Mouse (Mus musculus): ENCODE measurements around the gene Slc25a19. TPM values are rescaled to one million over a fixed set of nuclear protein-coding genes. Genes with fewer than 3 reads are reported as not detected.

Slc25a19 gene
- total RNA-seq, 2 experiments from 2014 or later = 58.4 to 69.9 TPM

DNA sequence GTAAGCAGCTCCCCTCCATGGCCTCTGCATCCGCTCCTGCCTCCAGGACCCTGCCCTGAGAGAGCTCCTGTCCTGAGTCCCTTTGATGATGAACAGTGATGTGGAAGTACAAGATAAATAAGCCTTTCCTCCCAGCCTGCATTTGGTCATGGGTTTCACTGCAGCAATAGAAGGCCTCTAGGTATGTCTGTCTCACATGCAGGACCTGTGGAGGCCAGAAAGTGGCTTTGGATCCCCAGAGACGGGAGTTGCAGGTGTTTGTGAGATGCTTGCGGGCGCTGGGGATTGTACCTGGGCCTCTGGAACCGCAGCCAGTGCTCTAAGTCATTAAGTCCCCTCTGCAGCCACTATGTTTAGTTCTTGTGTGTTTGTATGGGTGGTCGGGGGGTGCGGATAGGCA lies 8.1 kb downstream of the Slc25a19 start:
- no peak for DNase-seq (ENCODE audit: low spot score in 2 of 2)

DNA sequence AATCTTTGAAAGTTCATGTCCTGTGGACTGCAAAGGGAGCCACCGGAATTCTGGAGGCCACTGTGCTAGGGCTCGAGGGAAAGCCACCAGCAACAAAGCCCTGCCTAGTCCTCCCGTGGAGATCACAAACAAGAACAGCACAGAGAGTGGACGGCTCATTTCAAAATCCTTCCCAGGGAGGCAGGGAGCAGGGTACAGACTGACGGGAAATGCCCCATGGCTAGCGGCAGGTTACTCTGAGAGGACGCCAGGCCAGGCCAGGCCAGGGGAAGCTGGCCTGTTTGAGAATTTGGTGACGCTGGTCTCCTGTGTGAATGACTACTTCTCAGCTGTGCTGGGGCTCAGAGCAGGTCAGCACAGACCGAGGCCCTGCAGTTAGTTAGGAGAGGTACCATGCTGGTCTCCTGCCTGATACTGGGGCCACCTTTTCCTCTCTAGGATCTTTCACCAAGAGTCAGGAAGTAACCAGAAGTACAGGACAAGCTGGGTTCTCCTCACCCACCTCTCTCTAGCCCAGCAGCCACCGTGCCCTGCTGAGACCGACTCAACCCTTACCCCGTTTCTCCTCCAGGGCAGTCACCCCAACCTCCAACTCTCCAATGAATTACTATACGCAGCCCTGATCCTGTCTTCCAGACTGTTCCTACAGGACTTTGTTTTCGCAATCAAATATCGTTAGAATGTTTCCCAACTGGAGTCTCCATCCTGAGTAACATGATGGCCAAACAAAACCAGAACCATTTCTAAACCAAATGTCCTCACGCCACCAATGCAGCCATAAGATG lies 9.2 kb downstream of the Slc25a19 start:
- DNase-seq (ENCODE audit: low spot score in 2 of 2) = no peak

DNA sequence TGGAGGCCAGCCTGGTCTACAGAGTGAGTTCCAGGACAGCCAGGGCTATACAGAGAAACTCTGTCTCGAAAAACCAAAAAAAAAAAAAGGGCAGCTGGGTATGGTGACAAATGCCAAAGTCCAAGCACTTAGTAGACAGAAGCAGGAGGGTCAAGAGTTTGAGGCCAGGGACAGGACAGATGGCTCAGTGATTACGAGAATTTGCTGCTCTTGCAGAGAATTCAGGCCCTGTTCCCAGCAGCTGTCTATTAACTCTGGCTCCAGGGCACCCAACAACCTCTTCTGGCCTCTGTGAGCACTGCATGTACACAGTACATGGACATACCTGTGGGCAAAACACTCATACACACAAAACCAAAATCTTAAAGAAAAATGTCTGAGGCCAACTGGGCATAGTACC lies 10.1 kb downstream of the Slc25a19 start:
- DNase-seq (ENCODE audit: low spot score in 2 of 2) = no peak

DNA sequence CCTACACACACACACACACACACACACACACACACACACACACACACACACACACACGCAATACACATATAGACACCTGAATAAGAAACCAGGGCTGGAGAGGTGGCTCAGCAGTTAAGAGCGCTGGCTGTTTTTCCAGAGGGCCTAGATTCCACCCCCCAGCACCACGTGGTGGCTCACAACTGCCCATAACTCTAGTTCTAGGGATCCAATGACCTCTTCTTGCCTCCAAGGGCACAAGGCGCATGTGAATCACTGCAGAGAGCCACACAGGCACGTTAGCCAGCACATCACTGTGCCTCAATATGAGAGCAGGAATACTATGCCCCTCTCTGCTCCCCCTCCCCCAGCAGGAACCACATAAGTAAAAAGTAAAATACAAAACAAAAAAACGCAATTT lies 11.2 kb downstream of the Slc25a19 start:
- DNase-seq (ENCODE audit: low spot score in 2 of 2) = no peak

DNA sequence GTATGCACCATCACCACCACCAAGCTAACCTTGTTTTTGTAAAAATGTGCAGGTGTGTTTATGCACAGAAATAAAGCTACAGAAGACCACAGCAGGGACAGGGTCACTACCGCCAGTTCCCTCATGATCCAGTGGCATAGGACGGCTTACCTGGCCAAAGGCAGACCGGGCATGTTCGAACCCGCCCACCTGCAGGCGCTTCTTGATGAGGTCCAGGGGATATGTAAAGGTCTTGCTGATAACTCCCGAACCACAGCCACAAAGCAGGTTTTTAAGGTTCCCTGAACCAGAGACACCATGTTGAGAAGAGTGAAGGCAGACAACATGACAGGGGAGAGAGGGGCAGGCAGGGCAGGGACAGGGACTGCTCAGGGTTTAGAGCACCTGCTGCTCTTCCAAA lies 11.7 kb downstream of the Slc25a19 start:
- no peak for DNase-seq (ENCODE audit: low spot score in 2 of 2)

DNA sequence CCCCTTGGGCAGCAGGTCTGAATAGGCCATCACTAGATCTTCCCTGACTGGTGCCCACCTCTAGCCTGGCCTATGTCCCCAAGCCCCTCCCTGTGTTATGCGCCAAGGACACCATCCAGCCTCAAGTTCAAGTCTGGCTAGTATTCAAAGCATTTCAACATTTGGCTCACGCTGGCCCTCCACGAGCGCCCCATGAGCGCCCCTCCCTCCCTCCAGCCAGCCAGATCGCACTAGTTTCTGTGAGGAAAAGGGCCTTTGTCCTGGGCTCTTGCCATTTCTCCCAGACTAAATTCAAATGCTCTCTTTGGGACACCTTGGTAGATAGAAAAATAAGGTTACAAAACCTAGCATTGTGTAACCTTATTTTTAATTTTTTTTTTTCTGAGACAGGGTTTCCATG lies 12.2 kb downstream of the Slc25a19 start:
- no peak for DNase-seq (ENCODE audit: low spot score in 2 of 2)

DNA sequence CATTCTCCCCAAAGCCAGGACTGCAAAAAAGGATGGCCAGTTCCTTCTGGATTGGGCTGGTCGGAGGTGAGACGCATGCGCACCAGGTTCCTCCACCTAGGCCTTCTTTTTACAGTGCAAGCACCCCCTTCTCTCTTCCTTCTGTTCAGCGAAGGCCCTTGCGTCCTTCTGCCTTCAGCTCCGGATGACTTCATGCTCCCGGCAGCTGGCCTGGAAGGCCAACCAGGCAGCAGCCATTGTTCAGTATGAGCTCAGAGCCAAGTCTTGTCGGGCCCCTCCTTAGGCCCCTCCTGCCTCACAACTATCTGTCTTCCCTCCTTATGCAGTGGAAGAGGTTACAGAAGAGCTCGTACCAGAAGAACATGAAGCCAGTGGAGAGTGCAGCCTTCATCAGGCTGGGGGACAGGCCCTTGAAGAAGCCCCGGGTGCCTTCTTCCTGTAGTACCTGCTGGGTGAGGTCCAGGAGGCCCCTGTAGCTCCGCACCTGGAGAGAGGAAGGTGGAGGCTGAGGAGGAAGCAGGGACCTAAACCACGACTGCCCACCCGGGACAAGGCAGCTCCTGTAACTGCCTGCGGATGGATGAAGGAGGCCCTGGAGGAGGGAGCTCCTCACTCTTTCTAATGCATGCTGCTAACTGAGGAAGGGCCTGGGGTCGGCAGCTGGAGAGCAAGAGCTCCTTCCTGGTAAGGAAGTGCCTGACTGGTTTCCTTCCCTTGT lies 12.8 kb downstream of the Slc25a19 start:
- no peak for DNase-seq (ENCODE audit: low spot score in 2 of 2)

DNA sequence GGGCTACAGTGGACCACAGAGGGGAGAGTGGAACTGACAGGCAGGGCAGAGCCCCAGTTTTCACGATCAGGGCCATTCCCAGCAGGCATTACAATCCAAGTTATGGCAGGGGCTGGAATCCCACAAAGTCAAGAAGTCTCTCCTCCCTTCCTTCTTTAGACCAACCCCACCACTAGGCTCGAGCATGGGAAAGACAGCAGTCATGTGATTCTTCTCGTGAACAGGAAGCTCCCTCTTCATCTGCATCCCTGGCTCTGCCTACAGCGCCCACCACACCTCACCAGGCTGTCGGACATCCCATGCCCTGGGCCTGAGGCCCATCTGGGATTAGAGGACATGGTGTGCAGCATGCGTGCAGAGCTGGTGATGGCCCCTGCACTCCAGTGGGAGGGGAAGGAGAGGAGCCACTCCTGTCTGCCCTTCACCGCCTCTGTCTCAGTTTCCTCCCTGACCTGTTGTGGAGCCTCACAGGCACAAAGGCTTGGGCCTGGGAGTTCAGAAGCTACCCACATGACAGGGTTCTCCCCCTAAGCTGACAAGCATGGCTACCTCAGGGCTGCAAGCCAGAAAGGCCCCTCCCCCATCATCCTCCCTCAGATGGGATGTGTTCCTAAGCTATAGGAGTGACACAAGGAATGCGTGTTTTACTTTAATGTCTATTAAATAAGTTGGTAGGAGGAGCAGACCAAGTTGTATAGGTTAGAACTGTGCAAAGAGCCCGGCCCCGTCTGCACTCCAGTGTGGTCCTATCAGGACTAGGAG lies 13.6 kb downstream of the Slc25a19 start:
- no peak for DNase-seq (ENCODE audit: low spot score in 2 of 2)

DNA sequence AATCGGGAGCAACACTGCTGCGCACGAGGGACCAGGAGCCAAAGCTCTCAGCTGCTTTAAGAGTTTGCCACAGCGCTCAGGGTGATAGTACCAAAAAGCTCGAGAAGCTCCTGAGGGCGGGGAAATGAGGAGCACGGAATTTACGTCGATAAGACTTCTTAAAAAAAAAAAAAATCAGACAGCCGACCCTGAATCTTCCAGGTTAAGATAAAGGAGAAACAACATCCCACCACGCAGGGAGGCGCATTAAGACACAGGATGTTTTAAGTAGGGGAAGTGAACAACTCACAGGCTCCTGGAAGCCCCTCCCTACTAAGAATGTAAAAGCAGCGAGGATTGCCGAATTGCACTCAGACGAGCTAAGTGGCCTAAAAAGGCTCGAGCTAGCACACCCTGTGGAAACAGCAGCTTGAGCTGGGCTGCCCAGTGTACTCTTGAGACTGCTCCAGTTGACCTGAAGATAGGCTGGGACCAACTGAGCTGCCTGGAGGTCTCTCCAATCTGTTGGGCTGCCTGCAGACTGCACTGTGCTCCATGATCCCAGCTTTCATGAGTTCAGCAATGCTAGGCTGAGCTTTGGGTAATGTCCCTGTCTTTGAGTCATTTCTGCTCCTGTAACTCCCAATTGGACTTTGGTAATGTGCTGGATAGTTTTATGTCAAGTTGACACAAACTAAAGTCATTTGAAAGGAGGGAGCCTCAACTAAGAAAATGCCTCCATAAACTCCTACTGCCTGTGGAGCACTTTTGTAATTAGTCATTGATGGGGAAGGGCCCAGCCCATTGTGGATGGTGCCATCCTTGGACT lies 14.8 kb downstream of the Slc25a19 start:
- DNase-seq (ENCODE audit: low spot score in 2 of 2) = no peak

DNA sequence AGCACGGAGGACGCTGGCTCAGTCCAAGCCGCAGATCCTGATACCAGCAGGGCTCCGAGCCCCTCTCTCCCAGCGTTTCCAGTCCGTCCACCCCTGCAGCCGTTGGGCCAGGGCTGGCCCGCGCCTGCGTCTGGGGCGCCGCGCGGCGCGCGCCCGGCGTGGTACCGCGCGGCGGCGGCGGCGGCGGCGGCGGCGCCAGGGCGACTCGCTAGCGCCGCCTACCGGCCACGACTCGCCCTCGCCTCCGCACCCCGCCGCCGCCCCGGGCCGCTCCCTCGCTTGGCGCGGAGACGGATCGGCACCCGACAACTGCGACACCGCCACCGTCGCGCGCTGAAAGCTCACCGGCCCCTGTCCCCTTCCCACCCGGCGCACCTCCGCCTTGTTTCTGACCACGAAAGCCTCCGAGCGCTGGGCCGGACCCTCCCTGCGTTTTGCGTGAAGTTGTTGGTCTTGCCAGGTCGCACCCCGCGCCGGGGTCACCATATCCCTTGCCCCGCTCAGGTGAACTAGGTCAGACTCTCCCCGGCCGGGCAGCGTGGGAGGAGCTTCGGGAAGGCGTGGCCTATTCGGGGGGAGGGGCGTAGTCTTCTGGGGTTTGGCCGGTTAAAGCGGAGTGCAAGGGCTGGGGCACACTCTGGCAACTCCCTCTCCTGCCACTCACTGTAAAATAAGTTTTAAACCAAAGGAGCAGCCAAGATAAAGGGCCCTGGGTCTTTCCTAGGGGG lies 15.5 kb downstream of the Slc25a19 start, which contains the start of gene Mif4gd:
Gene Mif4gd (minus strand): TSS at position 560 of the 728 bp plus-strand sequence.
- DNase-seq (ENCODE audit: low spot score in 2 of 2) = peak; percentile 78 to 93

DNA sequence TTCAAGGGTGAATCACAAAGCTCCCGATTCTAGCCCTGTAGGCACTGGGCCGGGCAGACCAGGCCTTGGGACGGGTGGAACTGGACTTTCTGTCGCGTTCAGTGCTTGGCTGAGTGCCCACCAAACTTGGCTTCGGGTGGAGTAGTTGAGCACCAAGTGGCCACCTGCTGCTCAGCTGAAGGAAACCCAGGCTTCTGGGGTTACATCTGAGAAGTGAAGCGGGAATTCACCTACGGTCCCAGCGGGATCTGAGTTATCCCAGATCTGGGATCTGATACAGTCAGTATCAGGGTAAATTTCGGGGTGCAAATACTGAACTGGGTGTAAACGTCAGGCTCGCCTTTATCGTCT lies 16.1 kb downstream of the Slc25a19 start:
- peak; percentile 60 to 81 for DNase-seq (ENCODE audit: low spot score in 2 of 2)

DNA sequence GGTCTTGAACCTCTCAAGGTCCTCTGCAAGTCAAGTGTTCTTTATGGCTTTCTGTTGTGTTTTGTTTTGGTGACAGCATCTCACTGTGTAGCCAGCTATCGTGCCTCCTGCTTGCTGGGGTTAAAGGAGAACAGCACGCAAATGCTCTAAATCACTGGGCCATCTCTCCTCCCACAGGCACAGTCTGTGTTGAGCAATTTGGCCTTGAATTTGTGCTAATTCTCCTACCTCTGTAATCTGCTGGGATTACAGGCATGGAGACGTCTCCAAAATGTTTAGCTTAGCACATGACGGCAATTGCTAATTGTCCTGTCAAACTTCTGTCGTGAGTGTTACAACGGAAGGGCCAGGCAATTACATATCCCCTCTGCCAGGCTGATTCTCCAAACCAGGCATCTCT lies 16.9 kb downstream of the Slc25a19 start:
- no peak for DNase-seq (ENCODE audit: low spot score in 2 of 2)

DNA sequence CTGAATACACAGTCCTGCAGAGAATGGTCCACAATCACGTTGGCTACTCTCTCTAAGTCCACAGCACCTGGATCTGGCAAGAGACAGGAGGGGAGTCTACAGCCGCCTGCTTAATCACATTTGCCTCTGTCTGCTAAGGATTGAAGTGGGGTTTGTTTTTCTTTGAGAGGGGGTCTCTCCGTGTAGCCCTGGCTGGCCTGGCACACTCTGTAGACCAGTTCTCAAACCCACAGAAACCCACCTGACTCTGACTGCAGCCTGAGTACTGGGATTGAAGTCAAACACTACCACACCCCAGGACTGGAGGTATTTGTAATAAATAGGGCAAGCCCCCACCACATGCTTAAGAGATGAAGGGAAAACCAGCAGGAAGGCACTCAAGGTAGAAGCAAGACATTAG lies 18.5 kb downstream of the Slc25a19 start:
- no peak for DNase-seq (ENCODE audit: low spot score in 2 of 2)

DNA sequence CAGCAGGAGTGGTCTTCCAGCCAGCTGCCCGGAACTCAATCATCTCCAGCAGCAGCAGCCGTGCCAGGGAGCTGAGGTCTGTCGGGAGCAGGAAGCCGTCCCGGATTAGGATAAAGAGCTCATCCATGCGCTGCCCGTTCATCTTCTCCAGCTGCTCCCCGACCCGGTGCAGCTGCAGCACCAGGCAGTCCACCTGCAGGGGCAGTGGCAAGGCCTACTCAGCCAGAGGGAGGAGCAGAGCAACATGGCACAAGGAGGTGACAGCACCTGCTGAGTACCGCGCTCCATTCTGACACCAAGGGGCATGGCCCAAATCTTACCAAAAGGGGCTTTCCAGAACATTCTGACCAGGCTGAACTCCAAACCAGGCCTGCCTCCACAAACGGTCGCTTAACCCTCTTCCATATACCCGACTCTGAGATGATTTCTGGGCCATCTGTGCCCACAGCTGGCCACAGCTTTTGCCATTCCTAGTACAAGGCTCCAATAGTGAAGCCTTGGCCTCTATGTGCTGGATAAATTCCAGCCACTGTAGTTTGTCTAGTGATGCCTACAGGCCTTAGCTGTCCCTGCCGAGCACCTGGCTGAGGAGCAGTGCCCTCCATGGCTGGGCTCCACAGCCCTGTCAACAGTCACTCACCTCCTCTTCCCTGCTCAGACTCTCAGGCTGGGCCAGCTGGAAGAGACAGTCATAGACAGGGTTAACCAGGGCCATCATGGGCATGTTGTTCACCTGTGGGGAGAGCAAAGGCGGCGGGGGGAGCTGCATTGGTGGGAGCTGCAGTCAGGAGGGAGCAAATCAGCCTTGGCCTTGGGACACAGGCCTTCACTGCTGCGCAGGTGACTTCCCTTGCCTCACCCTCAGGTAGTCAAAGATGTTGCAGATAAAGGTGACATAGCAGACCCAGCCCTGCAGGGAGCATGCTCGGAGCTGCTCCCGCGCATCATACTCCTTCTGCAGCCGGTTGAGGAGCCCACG lies 19.4 kb downstream of the Slc25a19 start:
- DNase-seq (ENCODE audit: low spot score in 2 of 2) = no peak

DNA sequence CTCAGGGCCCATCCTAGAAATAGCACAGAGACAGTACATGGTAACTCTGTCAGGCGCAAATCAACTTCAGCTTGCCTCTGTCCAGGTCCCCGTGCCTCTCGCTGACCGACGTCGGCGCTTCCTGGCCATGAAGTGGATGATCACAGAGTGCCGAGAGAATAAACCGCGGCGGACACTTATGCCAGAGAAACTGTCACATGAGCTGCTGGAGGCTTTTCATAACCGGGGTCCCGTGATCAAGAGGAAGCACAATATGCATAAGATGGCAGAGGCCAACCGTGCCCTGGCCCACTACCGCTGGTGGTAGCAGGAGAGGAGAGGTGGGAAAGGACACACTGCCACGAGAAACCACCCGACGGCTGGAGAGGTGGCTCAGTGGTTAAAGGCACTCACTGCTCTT lies 21.4 kb downstream of the Slc25a19 start:
- no peak for DNase-seq (ENCODE audit: low spot score in 2 of 2)

DNA sequence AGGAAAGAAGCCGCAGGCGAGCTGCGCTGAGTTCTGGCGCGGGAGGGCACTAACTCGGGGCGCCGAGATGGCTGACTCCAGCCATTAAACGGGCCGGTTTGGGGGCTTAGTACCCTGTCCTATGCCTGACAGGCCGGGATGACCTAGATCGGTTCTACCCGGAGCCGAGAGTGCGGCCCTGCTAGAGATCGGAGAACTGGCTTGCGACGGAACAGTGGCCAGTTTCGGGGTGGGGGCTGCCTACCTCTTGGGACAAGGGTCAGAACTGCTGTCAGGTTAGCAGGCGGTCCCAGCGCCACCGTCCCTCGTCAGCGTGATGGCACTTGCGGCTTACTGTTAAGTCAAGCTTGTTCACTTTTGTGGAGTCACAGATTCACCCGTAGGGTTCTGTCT lies 23.8 kb downstream of the Slc25a19 start:
- DNase-seq (ENCODE audit: low spot score in 2 of 2) = peak in 1 of 2 experiments; percentile 38

DNA sequence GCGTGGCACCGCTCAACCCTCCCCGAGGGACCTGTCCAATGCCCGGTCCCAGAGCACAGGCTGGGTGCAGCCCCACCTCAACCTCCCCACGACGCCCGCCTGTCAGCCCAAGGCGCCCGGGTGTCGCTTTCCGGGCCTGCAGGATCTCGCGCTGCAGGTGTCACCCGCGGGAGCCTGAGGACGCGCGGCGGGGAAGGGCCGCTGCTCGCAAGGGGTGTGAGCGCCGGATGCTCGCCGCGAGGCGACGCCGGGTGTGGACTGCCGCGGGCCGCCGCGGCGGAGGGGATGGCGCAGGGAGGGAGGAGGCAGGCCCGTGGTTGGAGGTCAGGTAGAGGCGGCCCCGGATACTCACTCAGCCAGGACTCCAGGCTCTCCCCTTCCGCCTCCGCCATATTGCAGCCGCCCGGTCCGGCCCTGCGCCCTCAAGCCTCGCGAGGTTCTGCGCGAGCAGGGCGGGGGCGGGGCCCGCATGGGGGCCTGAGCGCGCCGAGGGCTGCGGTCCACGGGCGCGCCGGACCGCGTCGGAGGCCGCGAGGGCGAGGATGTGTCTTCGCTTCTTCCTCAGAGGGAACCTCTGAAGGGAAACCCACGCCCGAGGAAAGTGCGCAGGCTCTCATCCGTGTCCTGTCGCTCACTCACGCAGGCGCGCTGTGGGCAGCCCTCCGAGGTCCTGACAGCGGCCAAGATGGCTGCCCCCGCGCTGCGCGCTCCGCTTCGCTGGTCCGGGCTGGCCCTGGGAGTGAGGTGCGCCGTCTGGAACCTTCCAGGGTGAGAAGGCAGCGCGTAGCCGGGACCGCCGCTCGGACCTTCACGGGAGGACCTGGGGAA lies 24.4 kb downstream of the Slc25a19 start, which contains the start of the genes Mrps7 and Gga3:
Gene Mrps7 (plus strand): TSS at position 450 of the 828 bp plus-strand sequence.
Gene Gga3 (minus strand): TSS at position 576 of the 828 bp plus-strand sequence.
- peak; percentile 84 to 87 for DNase-seq (ENCODE audit: low spot score in 2 of 2)

DNA sequence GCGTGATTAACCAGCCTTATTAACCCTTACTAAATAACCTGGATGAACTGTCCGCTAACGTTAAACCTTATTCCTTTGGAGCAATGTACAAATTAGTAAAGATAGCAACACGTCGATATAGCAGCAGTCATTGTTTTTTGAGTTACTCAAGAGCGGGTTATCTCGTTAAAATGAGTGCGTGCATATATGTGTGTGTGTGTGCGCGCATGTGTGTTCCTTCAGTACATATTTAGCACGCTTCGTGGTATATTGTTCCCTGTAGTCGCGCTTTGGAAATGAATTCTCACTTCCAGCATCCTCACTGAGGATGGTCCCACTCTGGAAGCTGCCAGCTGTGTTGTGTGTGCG lies 25.0 kb downstream of the Slc25a19 start:
- DNase-seq (ENCODE audit: low spot score in 2 of 2) = no peak
